Mouse (Mus musculus) ES-E14 (cell line): Measurements from ENCODE around the gene Cntnap2. TPM values are rescaled to one million over a fixed set of nuclear protein-coding genes. Genes with fewer than 3 reads are reported as not detected.

Experiments used
- DNase-seq: peaks from one replicate; pipeline ENCODE4 v3.0.0-alpha.2; 2013; ENCODE audit warnings: low read depth, low spot score
- H3K27ac ChIP-seq: 2 replicates; pipeline ENCODE4 v1.5.1; 2012; ENCODE audit warnings: low read depth, mild to moderate bottlenecking, low read length, moderate library complexity, mixed read lengths; ENCODE audit not compliant: poor library complexity, insufficient read depth, severe bottlenecking
- H3K36me3 ChIP-seq: 2 replicates; pipeline ENCODE4 v1.6.1; 2012; ENCODE audit warnings: mild to moderate bottlenecking, low read length, moderate library complexity, mixed read lengths; ENCODE audit not compliant: control insufficient read depth, poor library complexity, insufficient read depth, severe bottlenecking
- H3K4me1 ChIP-seq, 2 experiments: fragments of 150-350 bp in 1 of 2; sonication (generic) in 1 of 2; 2 replicates each; pipeline ENCODE4 v1.6.1; 2012; ENCODE audit warnings: low read length in 2 of 2, mild to moderate bottlenecking in 1 of 2, mixed read lengths in 1 of 2; ENCODE audit not compliant: control insufficient read depth in 2 of 2, insufficient read depth in 2 of 2, poor library complexity in 1 of 2
- H3K4me3 ChIP-seq, 2 experiments: fragments of 150-350 bp in 1 of 2; sonication (generic) in 1 of 2; 2 replicates each; pipeline ENCODE4 v1.5.1; 2012; ENCODE audit warnings: low read length in 2 of 2, low read depth in 1 of 2, mild to moderate bottlenecking in 1 of 2, mixed read lengths in 1 of 2; ENCODE audit not compliant: insufficient read depth in 1 of 2, poor library complexity in 1 of 2, severe bottlenecking in 1 of 2
- H3K9ac ChIP-seq: 2 replicates; pipeline ENCODE4 v1.6.1; 2012; ENCODE audit warnings: low read depth, mild to moderate bottlenecking, low read length, mixed read lengths; ENCODE audit not compliant: poor library complexity, insufficient read depth, severe bottlenecking
- H3K9me3 ChIP-seq: fragments of 150-350 bp; sonication (generic); 2 replicates; pipeline ENCODE4 v1.6.1; 2012; ENCODE audit warnings: low read depth, mild to moderate bottlenecking, low read length; ENCODE audit not compliant: control insufficient read depth, insufficient read depth
- CHD2 ChIP-seq: IDR thresholded peaks from 2 replicates; pipeline ENCODE4 v1.6.1; 2014; ENCODE audit warnings: mild to moderate bottlenecking, low read depth, low read length, inconsistent platforms
- HCFC1 ChIP-seq: IDR thresholded peaks from 2 replicates; pipeline ENCODE4 v1.6.1; 2012; ENCODE audit warnings: low read length, inconsistent platforms, borderline replicate concordance; ENCODE audit not compliant: insufficient read depth
- MAFK ChIP-seq: IDR thresholded peaks from 2 replicates; pipeline ENCODE4 v1.6.1; 2014; ENCODE audit warnings: mild to moderate bottlenecking, low read depth, low read length, inconsistent platforms; ENCODE audit not compliant: insufficient read depth
- ZC3H11A ChIP-seq: IDR thresholded peaks from 2 replicates; pipeline ENCODE4 v1.6.1; 2012; ENCODE audit warnings: low read depth, mild to moderate bottlenecking, inconsistent platforms, low read length, borderline replicate concordance
- ZNF384 ChIP-seq: IDR thresholded peaks from 2 replicates; pipeline ENCODE4 v1.6.1; 2012; ENCODE audit warnings: low read depth, low read length, inconsistent platforms
- in situ Hi-C, 2 experiments: fragments of 600-800 bp; cut with MboI; formaldehyde crosslinking; loops; one replicate each; pipeline ENCODE4 v1.15.1; 2025; ENCODE audit warnings: low sequenced_read_pairs in 2 of 2, inconsistent platforms in 1 of 2; ENCODE audit not compliant: unreplicated experiment in 2 of 2
- total RNA-seq: library from RNA; depleted of rRNA; stranded (reverse); fragments of 300-350 nt; gene quantifications from 2 replicates; pipeline ENCODE4 v1.2.3, GENCODE M21; 2012

Cntnap2 gene
- total RNA-seq, 1 experiment = 7.9 TPM

GRCm38 (mm10) chr6:45885486-45885885 lies 826.3 kb downstream of the Cntnap2 start:
- TF ChIP-seq HCFC1 (no peak), ZC3H11A (no peak), CHD2 (no peak), ZNF384 (no peak), MAFK (no peak)

GRCm38 (mm10) chr6:45887901-45888300 lies 828.7 kb downstream of the Cntnap2 start:
- no peaks in the 10 kb centered on the region for H3K4me1 ChIP-seq
- in situ Hi-C loops = no loop called here
- H3K27ac ChIP-seq = no peak overlapping the region
- no peak overlapping the region for H3K9ac ChIP-seq
- H3K9me3 ChIP-seq = no peaks in the 10 kb centered on the region
- DNase-seq = no peak
- H3K36me3 ChIP-seq = no peaks in the 10 kb centered on the region
- TF ChIP-seq ZNF384 (no peak), HCFC1 (no peak), CHD2 (no peak), ZC3H11A (no peak), MAFK (no peak)
- H3K4me3 ChIP-seq = no peak overlapping the region

More at GRCm38 (mm10) chr6:45885486-45885885, 826.3 kb downstream of the Cntnap2 start:
- no peak for DNase-seq
- H3K9ac ChIP-seq = no peak overlapping the region
- no peak overlapping the region for H3K27ac ChIP-seq
- in situ Hi-C loops = no loop called here
- H3K9me3 ChIP-seq = no peaks in the 10 kb centered on the region
- no peaks in the 10 kb centered on the region for H3K4me1 ChIP-seq
- H3K4me3 ChIP-seq = no peak overlapping the region
- no peaks in the 10 kb centered on the region for H3K36me3 ChIP-seq

- no peak for DNase-seq
- no peaks in the 10 kb centered on the region for H3K36me3 ChIP-seq
- no peaks in the 10 kb centered on the region for H3K9me3 ChIP-seq
- no peaks in the 10 kb centered on the region for H3K4me1 ChIP-seq
- no peak for TF ChIP-seq CHD2
- no peak for TF ChIP-seq ZNF384
- no peak for TF ChIP-seq MAFK
- TF ChIP-seq ZC3H11A = no peak
- no peak for TF ChIP-seq HCFC1
- H3K27ac ChIP-seq = no peak overlapping the region
- no peak overlapping the region for H3K9ac ChIP-seq
- in situ Hi-C loops = no loop called here
- no peak overlapping the region for H3K4me3 ChIP-seq
Measured at GRCm38 (mm10) chr6:45938263-45938662, 879.1 kb downstream of the Cntnap2 start.

- in situ Hi-C loops = no loop called here
- Histone ChIP-seq H3K9me3 (no peaks in the 10 kb centered on the region), H3K4me1 (no peaks in the 10 kb centered on the region), H3K27ac (no peak overlapping the region), H3K4me3 (no peak overlapping the region), H3K36me3 (no peaks in the 10 kb centered on the region), H3K9ac (no peak overlapping the region)
- TF ChIP-seq HCFC1 (no peak), MAFK (no peak), ZC3H11A (no peak), CHD2 (no peak), ZNF384 (no peak)
- DNase-seq = no peak
Measured at GRCm38 (mm10) chr6:45938775-45939174, 879.6 kb downstream of the Cntnap2 start.
